Mouse (Mus musculus): ENCODE data around the gene Lipt1. TPM values are rescaled to one million over a fixed set of nuclear protein-coding genes. Genes with fewer than 3 reads are reported as not detected.

Gene Lipt1
- 7.2 and 7.5 TPM in 2 replicates for polyA plus RNA-seq (2015; fragmentation: Nextera tagmentation; extraction: Ambion mirVana)

DNA sequence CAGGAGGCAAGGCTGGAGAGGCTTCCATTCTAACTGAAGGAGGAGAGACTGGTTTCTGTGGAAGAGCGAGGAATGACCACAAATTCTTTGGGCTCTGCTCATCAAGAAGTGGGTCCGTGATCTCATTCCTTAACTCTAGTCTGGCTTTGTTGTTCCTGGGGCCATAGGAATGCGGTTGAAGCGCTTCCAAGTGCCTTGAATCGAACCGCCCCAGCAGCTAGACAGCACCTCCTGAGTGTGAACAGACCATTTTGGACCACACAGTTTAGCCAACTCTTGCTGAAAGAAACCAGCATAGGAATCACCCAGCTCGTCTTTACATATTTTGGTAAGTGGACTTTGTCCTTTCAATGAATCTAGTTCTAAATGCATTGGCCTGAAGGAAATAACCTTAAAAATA lies at the start of gene Lipt1:
TSS of gene Lipt1 (plus strand) at position 35 of the 400 bp plus-strand sequence.
- H3K4me3 ChIP-seq (replicated peaks): peak within 1 kb of the TSS; percentile 55
- peaks cover 15% of the 10 kb centered on the region for H3K27me3 ChIP-seq
- ATAC-seq: peak; percentile 69
- H3K36me3 ChIP-seq: peaks cover 20% of the 10 kb centered on the region
- peak within 1 kb of the TSS; percentile 71 for H3K27ac ChIP-seq
- peak within 1 kb of the TSS; percentile 69 for H3K4me2 ChIP-seq (replicated peaks)
- peak within 1 kb of the TSS; percentile 61 for H3K9ac ChIP-seq (replicated peaks)
- H3K4me1 ChIP-seq (replicated peaks): peaks cover 12% of the 10 kb centered on the region
- H3K9me3 ChIP-seq: no peaks in the 10 kb centered on the region
- WGBS: 6% methylated on average over 7 of the region's 7 CpGs

DNA sequence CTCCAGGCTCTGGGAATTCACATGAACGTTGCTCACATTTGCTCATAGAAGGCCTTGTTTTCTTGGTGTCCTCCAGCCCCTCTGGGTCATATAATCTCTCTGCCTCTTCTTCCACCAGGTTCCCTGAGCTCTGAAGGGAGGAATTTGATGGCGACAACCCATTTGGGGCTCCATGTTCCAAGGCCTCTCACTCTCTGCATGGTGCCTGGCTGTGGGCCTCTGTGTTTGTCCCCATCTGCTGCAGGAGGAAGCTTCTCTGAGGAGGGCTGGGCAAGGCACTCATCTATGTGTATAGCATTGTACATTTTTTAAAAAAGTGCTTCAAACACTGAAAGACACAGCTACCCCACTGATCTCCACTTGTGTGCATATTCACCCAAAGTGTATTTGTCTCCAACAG lies 39.9 kb upstream of the Lipt1 start:
- Histone ChIP-seq H3K9ac (replicated peaks) (no peak overlapping the region), H3K27ac (no peak overlapping the region), H3K9me3 (no peaks in the 10 kb centered on the region), H3K36me3 (peaks cover 40% of the 10 kb centered on the region), H3K4me1 (replicated peaks) (no peaks in the 10 kb centered on the region), H3K4me2 (replicated peaks) (no peak overlapping the region), H3K27me3 (no peaks in the 10 kb centered on the region), H3K4me3 (replicated peaks) (no peak overlapping the region)
- WGBS: 76% methylated on average over 2 of the region's 2 CpGs
- ATAC-seq: no peak

DNA sequence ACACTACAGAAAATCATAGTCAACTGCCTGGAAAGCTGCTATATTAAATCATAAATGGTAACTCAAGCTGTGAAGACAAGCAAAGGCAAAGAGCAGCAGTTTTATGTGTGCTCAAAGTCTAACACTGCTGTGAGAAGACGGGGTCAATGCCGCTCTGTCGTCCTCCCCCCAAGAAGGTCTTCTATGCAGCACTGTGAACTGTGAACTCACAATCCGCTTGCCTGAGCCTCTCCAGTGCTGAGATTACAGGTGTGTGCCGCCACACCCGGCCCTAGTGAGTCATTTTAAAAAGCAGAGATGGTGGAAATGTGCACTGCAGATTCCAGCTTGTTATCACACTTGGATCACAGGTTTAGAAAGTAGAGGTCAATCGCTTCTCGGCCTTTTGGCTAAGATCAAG lies 24.7 kb upstream of the Lipt1 start:
- WGBS: 89% methylated on average over 8 of the region's 8 CpGs
- no peak for ATAC-seq
- no peak overlapping the region for H3K4me3 ChIP-seq (replicated peaks)
- H3K9me3 ChIP-seq: no peaks in the 10 kb centered on the region
- H3K4me1 ChIP-seq (replicated peaks): no peaks in the 10 kb centered on the region
- no peaks in the 10 kb centered on the region for H3K27me3 ChIP-seq
- no peak overlapping the region for H3K4me2 ChIP-seq (replicated peaks)
- no peak overlapping the region for H3K27ac ChIP-seq
- H3K9ac ChIP-seq (replicated peaks): no peak overlapping the region
- H3K36me3 ChIP-seq: peaks cover 10% of the 10 kb centered on the region; the same call in 1 of the 2 replicates

DNA sequence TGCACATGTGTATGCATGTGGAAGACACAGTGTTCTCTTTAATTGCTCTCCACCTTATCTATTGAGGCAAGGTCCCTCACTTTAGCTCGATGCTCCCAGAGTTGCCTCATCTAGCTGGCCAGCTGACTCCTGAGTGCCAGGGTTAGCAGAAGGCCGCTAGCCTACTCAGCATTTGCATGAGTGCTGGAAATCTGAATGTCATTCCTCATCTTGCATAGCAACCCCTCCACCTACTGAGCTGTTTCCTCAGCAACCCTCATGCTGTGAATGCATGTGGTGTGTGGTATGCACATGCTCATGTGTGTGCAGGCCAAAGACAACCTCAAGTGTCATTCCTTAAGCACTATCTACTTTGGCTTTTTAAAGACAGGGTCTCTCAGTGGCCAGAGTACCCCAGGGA lies 20.8 kb upstream of the Lipt1 start:
- Histone ChIP-seq H3K27ac (no peak overlapping the region), H3K9me3 (no peaks in the 10 kb centered on the region), H3K9ac (replicated peaks) (no peak overlapping the region), H3K36me3 (peaks cover 28% of the 10 kb centered on the region), H3K4me2 (replicated peaks) (no peak overlapping the region), H3K4me3 (replicated peaks) (no peak overlapping the region), H3K4me1 (replicated peaks) (no peaks in the 10 kb centered on the region), H3K27me3 (no peaks in the 10 kb centered on the region)
- WGBS: 56% methylated on average over 2 of the region's 2 CpGs
- ATAC-seq: no peak

DNA sequence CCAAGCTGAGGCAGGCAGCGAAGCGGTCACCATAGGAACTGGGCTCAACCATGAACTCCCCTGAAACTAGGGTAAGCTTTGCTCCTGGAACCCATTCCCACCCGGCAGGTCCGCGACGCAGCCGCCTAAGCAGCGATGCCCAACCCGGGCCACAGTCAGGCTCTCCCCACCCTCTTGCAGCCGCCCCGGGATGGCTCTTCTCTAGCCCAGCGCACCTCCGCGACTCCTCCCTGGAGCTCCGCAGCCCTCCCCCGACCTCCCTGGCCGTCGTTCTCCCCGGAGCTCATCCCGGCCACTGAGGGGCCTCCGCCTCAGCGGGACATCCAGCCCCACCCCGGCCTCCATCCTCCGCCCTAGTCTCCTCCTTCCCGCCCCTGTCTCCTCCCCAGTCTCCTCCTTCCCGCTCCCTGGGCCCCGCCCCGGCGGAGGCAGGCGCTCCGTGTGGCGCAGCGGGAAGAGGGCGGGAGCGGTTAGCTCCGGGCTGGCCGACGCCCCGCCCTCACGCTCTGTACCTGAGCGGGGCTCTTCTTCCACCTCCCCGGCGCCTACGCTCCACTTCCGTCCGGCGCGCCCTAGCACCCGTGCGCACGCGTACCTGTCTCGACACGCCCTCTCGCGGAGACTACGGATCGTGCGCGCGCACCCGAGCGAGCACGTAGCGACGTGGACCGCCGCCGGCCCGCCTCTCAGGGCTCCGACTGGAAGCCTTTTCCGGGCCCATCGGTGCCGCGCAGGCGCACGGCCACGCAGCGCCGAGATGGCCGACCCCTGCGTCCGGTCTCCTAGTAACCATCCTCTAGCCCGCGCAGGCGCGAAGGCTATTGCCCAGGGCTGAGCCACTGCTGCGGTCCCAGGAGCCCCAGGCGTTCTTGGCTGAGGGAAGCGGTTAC lies 6.8 kb upstream of the Lipt1 start:
- Histone ChIP-seq H3K9ac (replicated peaks) (peak overlapping the region; percentile 79), H3K4me3 (replicated peaks) (peak overlapping the region; percentile 68), H3K4me1 (replicated peaks) (peaks cover 12% of the 10 kb centered on the region), H3K36me3 (no peaks in the 10 kb centered on the region), H3K4me2 (replicated peaks) (peak overlapping the region; percentile 67), H3K27ac (peak overlapping the region; percentile 91), H3K27me3 (peaks cover 13% of the 10 kb centered on the region), H3K9me3 (no peaks in the 10 kb centered on the region)
- ATAC-seq: peak; percentile 98
- under 1% methylated on average over 89 of the region's 90 CpGs for WGBS

DNA sequence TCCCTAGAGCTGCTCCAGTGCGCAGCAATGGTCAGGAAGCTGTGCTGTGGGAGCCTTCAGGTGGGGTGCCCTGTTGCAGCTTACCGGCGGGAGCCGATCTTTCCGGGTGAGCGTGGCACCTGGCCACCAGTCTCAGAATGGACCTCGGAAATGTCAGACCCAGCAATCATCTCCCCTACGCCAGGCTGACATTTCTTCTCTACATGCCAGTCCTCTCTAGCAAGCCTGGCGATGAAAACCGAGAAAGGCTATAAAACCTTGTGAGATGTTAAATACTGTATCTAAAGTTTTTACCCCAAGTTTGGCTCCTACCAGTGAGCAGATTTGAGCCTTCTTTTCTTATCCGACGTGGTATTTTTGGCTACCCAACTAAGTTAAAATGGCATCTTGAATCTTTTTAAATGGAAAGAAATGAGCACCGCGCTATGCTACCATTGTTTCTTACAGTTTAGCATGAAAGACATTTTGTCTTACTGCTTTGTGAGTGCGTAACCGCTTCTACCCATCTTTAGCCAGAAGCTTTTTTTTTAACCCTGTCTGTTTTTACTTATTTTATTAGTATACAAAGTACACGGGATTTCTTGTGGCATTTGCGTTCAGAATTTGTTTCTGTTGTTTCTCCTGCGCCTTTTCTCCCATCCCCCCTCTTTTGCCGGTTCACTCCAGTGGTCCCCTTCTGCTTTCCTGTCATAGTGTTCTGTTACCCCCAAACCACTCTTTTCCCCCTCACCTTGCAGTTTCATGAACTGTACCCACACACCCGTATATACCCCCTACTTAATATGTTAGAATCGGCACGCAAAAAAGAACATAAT lies 5.9 kb upstream of the Lipt1 start:
- WGBS: 13% methylated on average over 23 of the region's 23 CpGs
- Histone ChIP-seq H3K4me3 (replicated peaks) (peak overlapping the region; percentile 68), H3K27me3 (peaks cover 15% of the 10 kb centered on the region), H3K36me3 (no peaks in the 10 kb centered on the region), H3K9me3 (no peaks in the 10 kb centered on the region), H3K4me2 (replicated peaks) (peak overlapping the region; percentile 67), H3K4me1 (replicated peaks) (peaks cover 12% of the 10 kb centered on the region), H3K27ac (peak overlapping the region; percentile 91), H3K9ac (replicated peaks) (peak overlapping the region; percentile 68)
- ATAC-seq: no peak

DNA sequence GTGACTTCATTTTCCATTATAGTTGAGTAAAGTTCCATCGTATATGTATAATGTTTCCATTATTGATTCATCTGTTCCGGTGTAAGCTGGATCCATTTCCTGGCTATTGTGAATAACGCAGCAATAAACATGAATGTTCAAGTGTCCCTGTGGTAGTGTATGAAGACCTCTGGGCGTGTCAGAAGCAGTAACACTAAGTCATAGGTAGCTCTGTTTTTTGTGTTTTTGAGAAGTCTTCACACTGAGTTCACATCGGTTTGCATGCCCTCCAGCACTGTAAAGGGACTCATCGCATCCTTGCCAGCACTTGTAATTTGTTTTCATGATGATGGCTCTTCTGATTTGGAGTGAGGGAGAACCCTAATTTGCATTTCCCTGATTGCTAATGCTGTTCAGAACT lies 5.3 kb upstream of the Lipt1 start, which contains the start of gene Tsga10:
TSS of gene Tsga10 (minus strand) at position 144 of the 400 bp plus-strand sequence.
- Histone ChIP-seq H3K4me2 (replicated peaks) (peak within 1 kb of the TSS; percentile 67), H3K36me3 (no peaks in the 10 kb centered on the region), H3K9me3 (no peaks in the 10 kb centered on the region), H3K9ac (replicated peaks) (peak within 1 kb of the TSS; percentile 68), H3K27ac (peak within 1 kb of the TSS; percentile 91), H3K4me1 (replicated peaks) (peaks cover 12% of the 10 kb centered on the region), H3K4me3 (replicated peaks) (peak within 1 kb of the TSS; percentile 68), H3K27me3 (peaks cover 15% of the 10 kb centered on the region)
- 88% methylated on average over 6 of the region's 6 CpGs for WGBS
- no peak for ATAC-seq

DNA sequence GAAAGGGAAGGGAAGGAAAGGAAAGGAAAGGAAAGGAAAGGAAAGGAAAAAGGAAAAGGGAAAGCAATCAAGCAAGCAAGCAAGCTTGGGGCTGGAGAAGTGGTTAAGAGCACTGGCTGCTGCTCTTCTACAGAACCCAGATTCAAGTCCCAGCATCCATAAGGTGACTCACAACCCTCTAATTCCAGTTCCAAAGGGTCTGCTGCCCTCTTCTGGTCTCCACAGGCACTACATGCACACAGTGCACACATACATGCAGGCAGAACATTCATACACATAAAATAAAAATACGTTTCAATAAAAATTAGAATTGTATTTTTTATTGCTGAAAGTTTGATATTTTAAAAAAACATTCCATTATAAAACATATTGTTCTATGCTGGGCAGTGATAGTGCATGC lies 4.5 kb upstream of the Lipt1 start:
- no peak overlapping the region for H3K4me2 ChIP-seq (replicated peaks)
- peaks cover 15% of the 10 kb centered on the region for H3K27me3 ChIP-seq
- no peak overlapping the region for H3K27ac ChIP-seq
- H3K9me3 ChIP-seq: no peaks in the 10 kb centered on the region
- no peaks in the 10 kb centered on the region for H3K36me3 ChIP-seq
- peaks cover 17% of the 10 kb centered on the region for H3K4me1 ChIP-seq (replicated peaks)
- no peak for ATAC-seq
- H3K9ac ChIP-seq (replicated peaks): no peak overlapping the region
- 69% methylated on average over 1 of the region's 1 CpGs for WGBS
- H3K4me3 ChIP-seq (replicated peaks): no peak overlapping the region

DNA sequence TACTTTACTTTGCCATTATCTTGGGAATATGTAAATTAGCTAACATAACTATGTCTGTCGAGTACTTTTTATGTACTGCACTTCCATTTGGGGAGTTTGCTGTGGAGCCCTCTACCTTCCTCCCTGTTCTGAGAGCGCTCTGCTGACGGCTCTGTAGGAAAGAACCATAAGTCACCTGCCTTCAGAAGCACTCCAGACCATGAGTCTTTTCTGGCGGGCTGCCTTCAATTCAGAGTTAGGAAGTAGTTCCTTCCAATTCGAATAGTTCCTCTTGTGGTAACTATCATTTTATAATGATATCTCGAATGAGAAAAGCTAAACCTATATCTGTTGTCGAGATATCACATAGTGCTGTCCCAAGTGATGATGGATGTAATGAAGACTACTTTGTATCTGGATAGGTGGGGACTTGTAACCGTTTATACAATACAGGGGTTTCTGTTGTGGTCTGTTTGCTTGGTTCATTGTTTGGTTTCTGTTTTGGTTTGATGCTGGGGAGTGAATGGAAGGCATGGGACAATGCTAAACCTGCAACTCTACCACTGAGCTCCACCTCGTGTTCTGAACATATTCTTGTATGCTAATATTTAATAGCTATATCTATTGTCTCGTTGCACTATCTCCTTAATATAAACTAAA lies 3.7 kb upstream of the Lipt1 start:
- ATAC-seq: no peak
- H3K4me1 ChIP-seq (replicated peaks): peaks cover 21% of the 10 kb centered on the region
- no peak overlapping the region for H3K9ac ChIP-seq (replicated peaks)
- peaks cover 15% of the 10 kb centered on the region for H3K27me3 ChIP-seq
- no peak overlapping the region for H3K27ac ChIP-seq
- H3K9me3 ChIP-seq: no peaks in the 10 kb centered on the region
- WGBS: 71% methylated on average over 10 of the region's 10 CpGs
- no peak overlapping the region for H3K4me2 ChIP-seq (replicated peaks)
- H3K4me3 ChIP-seq (replicated peaks): no peak overlapping the region
- H3K36me3 ChIP-seq: no peaks in the 10 kb centered on the region

DNA sequence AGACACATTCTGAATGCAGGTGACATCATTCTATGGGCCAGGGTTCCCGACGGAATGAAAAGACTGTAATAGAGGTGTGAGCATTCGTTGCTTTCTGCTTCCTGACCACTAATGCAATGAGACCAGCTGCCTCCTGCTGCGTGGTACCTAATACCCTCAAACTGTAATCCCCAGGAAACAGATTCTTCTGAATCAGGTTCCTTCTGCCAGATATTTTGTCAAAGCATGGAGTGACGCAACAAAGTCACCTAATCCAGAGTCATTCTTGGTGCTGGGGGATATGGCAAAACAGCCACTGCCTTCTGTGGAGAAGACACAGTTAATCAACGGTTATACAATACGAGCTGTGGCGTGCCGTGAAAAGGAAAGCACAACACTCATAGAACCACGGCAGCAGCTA lies 2.9 kb upstream of the Lipt1 start:
- 69% methylated on average over 10 of the region's 10 CpGs for WGBS
- no peak for ATAC-seq
- no peak overlapping the region for H3K9ac ChIP-seq (replicated peaks)
- peaks cover 15% of the 10 kb centered on the region for H3K27me3 ChIP-seq
- H3K27ac ChIP-seq: no peak overlapping the region
- H3K9me3 ChIP-seq: no peaks in the 10 kb centered on the region
- no peaks in the 10 kb centered on the region for H3K36me3 ChIP-seq
- peaks cover 21% of the 10 kb centered on the region for H3K4me1 ChIP-seq (replicated peaks)
- H3K4me3 ChIP-seq (replicated peaks): no peak overlapping the region
- no peak overlapping the region for H3K4me2 ChIP-seq (replicated peaks)

DNA sequence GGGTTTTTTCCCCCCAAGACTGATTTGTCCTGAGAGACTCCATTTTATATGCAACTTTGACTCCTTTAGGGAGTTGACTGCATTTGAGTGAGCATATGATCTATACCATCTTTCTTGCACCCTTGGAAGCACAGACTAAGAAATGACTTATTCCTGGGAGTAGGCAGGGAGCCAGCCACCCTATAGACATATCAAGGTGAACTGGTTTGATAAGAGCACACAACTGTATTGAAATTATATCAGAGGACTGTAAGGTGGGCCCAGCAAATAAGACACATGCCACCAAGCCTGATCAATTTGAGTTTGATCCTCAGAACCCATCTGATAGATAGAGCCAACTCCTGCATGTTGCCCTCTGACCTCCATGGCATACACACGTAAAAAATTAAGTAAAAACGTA lies 2.2 kb upstream of the Lipt1 start:
- H3K4me1 ChIP-seq (replicated peaks): peaks cover 19% of the 10 kb centered on the region
- H3K27me3 ChIP-seq: peaks cover 15% of the 10 kb centered on the region
- 63% methylated on average over 2 of the region's 2 CpGs for WGBS
- H3K4me3 ChIP-seq (replicated peaks): no peak overlapping the region
- H3K27ac ChIP-seq: no peak overlapping the region
- no peak for ATAC-seq
- no peak overlapping the region for H3K4me2 ChIP-seq (replicated peaks)
- H3K9ac ChIP-seq (replicated peaks): no peak overlapping the region
- H3K9me3 ChIP-seq: no peaks in the 10 kb centered on the region
- no peaks in the 10 kb centered on the region for H3K36me3 ChIP-seq
